Mouse (Mus musculus): ENCODE results near the gene Ccdc40.

Gene Ccdc40

DNA sequence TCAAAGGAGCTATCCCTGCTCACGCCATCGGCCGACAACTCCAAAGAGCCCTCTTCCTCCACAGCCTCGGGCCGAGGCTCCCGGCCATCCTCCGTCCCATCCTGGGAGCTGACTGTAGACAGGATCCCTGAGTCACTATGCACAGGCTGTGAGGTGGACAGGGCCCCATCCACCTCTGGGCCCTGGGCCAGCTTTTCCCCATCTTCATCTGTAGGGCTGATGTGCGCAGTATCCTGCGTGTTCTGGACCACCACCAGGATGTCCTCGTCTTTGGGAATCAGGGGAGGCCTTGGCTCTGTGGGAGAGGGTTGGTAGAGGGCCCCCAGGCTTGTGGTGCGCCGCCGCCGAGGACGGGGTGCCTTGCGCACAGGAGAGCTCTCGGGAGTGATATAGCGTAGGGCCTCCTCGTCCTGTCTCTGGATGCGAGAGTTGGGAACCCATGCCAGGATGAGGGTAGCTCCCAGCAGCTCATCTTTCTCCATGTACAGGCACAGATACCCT is 19.5 kb upstream of the Ccdc40 start:
- no peak for DNase-seq (ENCODE audit: low spot score)

DNA sequence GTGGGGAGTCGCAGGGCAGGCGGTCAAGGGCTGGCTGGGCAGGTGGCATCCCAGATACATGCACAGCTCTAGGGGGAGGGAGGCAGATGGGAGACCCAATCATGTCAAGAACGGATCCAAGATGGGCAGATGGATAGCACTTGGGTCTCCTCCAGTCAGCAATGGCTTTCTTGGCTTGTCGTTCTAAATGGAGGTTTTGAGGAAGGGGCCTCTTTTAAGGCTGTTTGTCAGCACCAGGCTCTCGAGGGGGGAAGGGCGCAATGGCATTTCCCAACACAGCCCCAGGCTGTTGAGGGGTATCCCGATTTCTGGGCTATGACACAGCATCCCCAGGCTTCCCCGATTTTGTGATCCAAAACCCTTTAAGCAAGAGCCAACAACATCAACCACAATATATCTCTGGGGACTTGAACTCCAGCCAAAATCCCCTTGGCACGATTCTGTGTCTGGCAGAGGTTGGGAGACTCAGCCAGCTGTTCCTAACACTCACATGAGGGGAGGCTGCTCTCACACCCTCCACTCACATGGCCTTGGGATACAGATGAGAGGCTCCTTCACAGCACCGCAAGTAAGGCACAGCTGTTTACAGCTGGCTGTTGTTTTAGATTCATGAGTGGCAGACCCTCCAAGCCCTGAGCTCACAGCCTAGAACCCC is 18.9 kb upstream of the Ccdc40 start:
- no peak for DNase-seq (ENCODE audit: low spot score)

- DNase-seq (ENCODE audit: low spot score) = no peak
Observed at GRCm38 (mm10) chr11:119210321-119211100, 17.9 kb upstream of the Ccdc40 start.

DNA sequence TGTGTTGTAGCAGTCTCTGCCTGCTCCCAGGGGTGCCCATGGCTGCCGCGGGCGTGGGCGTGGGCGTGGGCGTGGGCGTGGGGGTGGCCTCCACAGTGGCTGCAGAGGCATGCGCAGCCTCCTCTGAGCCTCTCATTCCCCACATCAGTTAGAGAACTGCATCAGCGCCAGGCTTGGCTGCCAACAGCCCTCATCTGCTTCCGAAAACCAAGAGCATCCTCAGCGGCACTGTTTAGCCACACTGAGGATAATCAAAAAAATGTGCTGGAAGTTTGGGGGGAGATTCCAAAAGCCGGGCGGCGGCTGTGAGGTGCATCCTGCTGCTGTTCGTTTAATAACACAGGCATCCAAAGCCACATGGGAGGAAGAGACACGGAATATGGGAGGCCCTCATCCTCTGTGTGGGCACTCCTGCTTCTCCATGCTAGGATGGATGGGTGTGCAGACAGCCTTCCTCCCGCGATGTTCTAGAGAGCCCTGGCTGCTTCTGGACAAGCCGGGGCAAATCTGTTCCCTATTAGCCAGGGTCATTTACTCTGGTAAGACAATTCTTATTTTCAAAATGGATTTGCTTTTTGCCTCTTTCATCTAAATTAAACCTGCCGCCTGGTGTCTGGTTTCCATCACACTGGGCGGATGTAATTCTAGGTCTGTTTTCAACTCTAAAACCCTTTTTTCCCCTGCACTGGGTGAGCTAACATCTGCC is 16.6 kb upstream of the Ccdc40 start:
- peak; percentile 55 for DNase-seq (ENCODE audit: low spot score)

- DNase-seq (ENCODE audit: low spot score) = peak; percentile 56
Observed at GRCm38 (mm10) chr11:119213166-119213885, 15.0 kb upstream of the Ccdc40 start.

DNA sequence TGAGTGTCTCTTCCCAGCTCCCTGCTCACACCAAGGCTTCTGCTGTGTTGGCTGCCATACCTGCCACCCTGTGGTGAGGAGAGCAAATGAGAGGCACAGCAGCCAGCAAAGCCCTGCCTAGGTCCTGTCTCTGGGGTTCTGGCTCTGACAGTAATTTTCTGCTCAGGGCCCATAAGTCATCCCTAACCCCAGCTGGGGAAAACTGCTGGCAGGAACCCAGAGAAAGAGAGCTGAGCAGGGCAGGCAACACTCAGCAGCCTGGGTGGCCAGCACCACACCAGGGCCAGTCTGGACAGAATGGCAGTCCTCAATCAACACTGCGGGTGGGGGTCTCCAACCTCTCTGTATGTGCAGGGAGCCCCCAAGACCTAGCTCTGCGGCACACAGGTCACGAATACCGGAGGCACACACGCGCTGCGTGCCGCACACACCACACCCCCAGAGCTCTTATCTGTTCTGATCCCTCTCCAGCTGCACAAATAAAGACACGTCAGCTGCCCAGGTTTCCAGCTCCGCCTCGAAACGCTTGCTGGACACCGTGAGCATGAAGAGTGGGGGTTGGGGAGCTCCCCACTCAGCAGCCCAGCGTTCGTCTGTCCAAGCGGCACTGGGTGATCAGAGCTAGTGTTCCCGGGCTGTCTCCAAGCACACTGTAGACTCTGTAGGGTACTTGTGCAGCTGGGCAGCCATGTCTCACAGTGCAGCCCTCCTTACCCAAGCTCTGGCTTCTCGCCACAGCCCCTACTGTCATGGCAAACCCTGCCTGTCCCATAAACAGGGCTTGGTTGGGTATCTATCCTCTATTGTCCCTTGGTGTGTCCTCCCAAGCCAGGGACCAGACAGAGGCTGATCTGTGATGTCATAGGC is 13.1 kb upstream of the Ccdc40 start:
- peak; percentile 75 for DNase-seq (ENCODE audit: low spot score)

DNA sequence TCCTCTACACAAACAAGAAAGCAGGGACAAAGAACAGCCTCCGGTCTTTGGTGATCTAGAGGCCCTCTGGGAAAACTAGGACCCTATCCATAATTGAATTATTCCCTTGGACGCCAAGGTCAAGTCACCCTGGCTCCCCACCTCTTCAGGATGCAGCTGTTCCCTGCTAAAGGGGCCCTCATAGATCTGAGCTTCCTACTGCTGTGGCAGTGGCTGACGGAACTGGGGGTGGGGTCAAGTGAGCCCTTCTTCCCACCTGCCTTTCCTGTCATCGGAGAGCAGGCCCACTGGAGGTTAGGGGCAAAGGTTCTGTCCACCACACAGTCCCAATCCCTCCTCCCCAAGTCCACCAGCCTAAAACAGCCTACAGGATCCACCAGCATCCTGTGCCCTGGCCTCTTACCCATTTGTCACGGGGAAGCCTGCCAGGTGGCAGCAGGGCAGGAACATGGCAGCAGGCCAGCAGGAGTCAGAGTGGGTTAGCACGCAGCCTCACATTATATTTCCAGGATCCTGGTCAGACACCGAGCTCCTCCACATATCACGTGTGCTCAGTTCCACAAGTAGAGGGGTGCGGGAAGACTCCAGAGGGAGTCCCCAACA is 12.4 kb upstream of the Ccdc40 start:
- DNase-seq (ENCODE audit: low spot score) = peak; percentile 27

DNA sequence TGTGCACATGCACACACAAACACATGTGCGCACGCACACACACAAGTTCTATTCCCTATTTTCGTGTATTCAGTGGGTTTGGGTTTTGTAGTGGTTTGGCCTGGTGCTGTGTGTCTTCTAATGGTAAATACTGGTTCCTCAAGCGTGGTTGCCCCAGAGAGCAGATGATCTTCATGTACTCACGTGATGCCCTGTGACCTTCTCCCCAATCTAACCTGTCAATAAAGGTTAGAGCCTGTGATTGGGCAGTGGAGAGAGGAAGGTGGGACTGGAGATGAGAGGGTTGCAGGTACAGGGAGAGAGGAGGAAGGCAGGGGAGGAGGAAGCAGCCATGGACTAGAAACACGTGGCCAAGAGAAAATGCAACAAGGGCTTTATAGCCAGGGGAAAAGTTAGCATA is 10.5 kb upstream of the Ccdc40 start:
- DNase-seq (ENCODE audit: low spot score) = no peak

GRCm38 (mm10) chr11:119219816-119220465 is 8.4 kb upstream of the Ccdc40 start:
- DNase-seq (ENCODE audit: low spot score) = no peak

DNA sequence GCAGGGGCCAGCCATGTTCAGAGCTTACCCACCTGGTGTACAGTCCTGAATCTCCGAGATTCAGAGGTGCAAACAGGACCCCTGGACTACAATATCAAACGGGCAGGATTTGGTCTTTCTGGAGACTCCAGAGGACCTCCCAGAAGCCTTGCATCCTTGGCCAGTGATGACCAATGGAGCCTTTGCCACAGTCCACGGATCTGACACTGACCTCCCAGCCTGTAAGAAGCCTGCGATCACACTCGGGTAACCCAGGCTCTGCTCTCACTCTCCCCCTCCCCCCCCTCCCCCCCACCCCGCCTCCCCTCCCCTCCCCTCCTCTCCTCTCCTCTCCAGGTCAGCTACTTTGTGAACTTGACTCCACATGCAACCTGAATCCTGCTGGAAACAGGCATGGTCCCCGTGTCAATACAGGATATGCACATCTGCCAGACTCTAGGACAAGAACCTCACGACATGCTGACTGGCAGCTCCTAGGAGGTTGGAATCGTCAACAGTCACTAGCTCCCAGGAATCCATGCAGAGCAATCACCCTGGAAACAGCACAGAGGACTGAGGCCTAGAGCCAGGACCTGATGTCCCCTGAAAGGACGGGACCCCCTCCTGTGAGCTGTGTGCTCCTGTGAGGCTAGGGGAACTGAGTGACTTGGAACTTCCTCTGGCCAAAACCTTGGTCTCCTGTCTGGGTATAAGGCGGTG is 6.4 kb upstream of the Ccdc40 start:
- no peak for DNase-seq (ENCODE audit: low spot score)

GRCm38 (mm10) chr11:119223124-119223890 is 5.1 kb upstream of the Ccdc40 start:
- no peak for DNase-seq (ENCODE audit: low spot score)

GRCm38 (mm10) chr11:119224926-119225325 is 3.4 kb upstream of the Ccdc40 start:
- DNase-seq (ENCODE audit: low spot score) = no peak

- no peak for DNase-seq (ENCODE audit: low spot score)
Observed at GRCm38 (mm10) chr11:119225634-119226033, 2.7 kb upstream of the Ccdc40 start.

GRCm38 (mm10) chr11:119227591-119227990 is 781 bp upstream of the Ccdc40 start:
- no peak for DNase-seq (ENCODE audit: low spot score)

- DNase-seq (ENCODE audit: low spot score) = peak; percentile 94
Observed at GRCm38 (mm10) chr11:119228846-119229626, 664 bp downstream of the Ccdc40 start.

DNA sequence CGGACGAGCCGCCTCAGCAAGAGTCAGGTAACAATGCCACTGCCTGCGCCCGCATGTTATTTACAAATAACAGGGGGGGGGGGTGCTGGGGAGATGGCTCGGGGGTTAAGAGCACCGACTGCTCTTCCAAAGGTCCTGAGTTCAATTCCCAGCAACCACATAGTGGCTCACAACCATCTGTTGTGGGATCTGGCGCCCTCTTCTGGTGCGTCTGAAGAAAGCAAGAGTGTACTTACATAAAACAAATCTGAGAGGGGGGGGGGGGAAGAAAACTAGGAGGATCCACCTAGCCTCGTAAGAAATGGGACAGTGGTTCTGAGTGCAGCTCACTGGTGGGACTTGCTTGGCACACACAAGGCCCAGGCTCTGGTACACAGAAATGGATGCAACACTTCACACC is 6.4 kb downstream of the Ccdc40 start:
- DNase-seq (ENCODE audit: low spot score) = no peak

- peak; percentile 71 for DNase-seq (ENCODE audit: low spot score)
Observed at GRCm38 (mm10) chr11:119235596-119235995, 7.2 kb downstream of the Ccdc40 start.

DNA sequence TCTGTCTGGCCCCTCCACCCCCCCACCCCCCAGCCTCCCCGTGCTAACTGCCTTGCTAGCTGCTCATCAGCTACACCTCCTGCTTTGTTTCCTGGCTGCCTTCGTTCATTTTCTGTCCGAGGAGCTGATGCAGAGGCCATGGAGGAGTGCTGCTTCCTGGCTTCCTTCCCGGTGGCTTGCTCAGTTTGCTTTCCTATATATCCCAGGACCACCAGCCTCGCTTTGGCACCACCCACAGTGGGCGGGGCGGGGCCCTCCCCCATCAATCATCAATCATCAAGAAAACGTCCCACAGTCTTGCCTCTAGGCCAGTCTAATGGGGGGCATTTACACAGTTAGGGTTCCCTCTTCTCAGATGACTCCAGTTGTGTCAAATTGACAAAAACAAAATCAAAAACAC is 8.0 kb downstream of the Ccdc40 start:
- DNase-seq (ENCODE audit: low spot score) = peak; percentile 34
